In the genomic region with DNA sequence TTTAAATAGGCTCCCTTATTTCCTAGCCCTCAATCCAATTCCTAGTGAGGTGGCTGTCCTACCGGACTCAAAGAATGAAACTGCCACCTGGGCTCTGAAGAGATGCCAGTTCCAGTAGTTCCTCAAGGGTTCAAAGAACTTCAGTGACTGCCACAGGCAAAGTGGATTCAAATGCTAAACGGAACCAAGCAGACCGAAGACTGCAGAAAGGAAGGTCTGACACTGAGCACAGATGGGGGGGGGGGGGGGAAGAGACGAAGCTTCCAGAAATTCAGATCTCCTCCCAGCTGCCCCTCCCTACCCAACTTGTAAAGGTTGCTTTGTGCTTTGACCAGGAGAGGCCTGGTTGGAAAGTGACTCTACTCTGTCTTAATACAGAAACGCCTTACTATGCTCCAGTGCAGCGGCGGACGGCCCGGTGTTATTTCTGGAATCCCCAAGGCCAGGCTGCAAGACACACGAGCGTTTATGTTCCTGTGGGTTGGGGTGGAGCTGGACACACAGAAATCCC, we compare ENCODE assay signal across 1 mouse cellular context.
TF ChIP-seq lines count a peak whose summit lies in the region.

No protein-coding gene starts in this region.

TF ChIP-seq in CH12.LX, 34 proteins besides CTCF, POLR2A, EP300 and RAD21 (continued from another document):
- TF ChIP-seq E2F4 (IDR thresholded peaks at IDR 0.05; ENCODE audit: insufficient replicate concordance, low read depth, low read length) (no peak), ELF1 (IDR thresholded peaks at IDR 0.05; ENCODE audit: low read depth, low read length) (peak; percentile 32; the same call in 1 of the 2 replicates), CHD2 (IDR thresholded peaks at IDR 0.05; ENCODE audit: low read length) (peak; percentile 18; the same call in 1 of the 2 replicates), POLR2AphosphoS2 (IDR thresholded peaks at IDR 0.05; ENCODE audit: low read depth, low read length) (no peak), RCOR1 (conservative IDR thresholded peaks at IDR 0.05; ENCODE audit: low read depth, low read length) (peak; percentile 66; the same call in 1 of the 2 replicates), BHLHE40 (IDR thresholded peaks at IDR 0.05; ENCODE audit: low read depth, low read length) (no peak), USF2 (conservative IDR thresholded peaks at IDR 0.05; ENCODE audit: low read depth, low read length) (no peak), MAFK (IDR thresholded peaks at IDR 0.05; ENCODE audit: insufficient replicate concordance, low read length) (no peak)
